Mouse (Mus musculus) embryonic facial prominence, embryonic 12.5 days (tissue): ENCODE results near the gene Gm45261. TPM values are rescaled to one million over a fixed set of nuclear protein-coding genes. Genes with fewer than 3 reads are reported as not detected.

Source experiments
- ATAC-seq: fragments of 200-750 bp; cut with Nextera tagmentation; 2 replicates; pipeline ENCODE4 v1.8.0; 2017; ENCODE audit not compliant: insufficient number of reproducible peaks, insufficient read depth, low FRiP score, low TSS enrichment
- H3K27ac ChIP-seq: fragments of 300-500 bp; sonication (generic); 2 replicates; pipeline ENCODE4 v1.5.1; 2016; ENCODE audit warnings: mild to moderate bottlenecking
- H3K27me3 ChIP-seq: fragments of 300-500 bp; sonication (generic); 2 replicates; pipeline ENCODE4 v1.6.1; 2016; ENCODE audit warnings: mild to moderate bottlenecking, moderate library complexity
- H3K36me3 ChIP-seq: fragments of 300-500 bp; sonication (generic); 2 replicates; pipeline ENCODE4 v1.6.1; 2016; ENCODE audit warnings: mild to moderate bottlenecking
- H3K4me1 ChIP-seq: fragments of 300-500 bp; sonication (generic); 2 replicates; pipeline ENCODE4 v1.6.1; 2016
- H3K4me2 ChIP-seq: fragments of 300-500 bp; sonication (generic); replicated peaks from 2 replicates; pipeline ENCODE4 v1.6.1; 2016; ENCODE audit warnings: mild to moderate bottlenecking, moderate library complexity
- H3K4me3 ChIP-seq: fragments of 300-500 bp; sonication (generic); 2 replicates; pipeline ENCODE4 v1.5.1; 2016; ENCODE audit warnings: mild to moderate bottlenecking
- H3K9ac ChIP-seq: fragments of 300-500 bp; sonication (generic); 2 replicates; pipeline ENCODE4 v1.6.1; 2016; ENCODE audit warnings: mild to moderate bottlenecking, moderate library complexity
- H3K9me3 ChIP-seq: fragments of 300-500 bp; sonication (generic); 2 replicates; pipeline ENCODE4 v1.6.1; 2016; ENCODE audit warnings: mild to moderate bottlenecking, moderate library complexity
- WGBS: fragments of 180-500 bp; shearing (Covaris S2); methylation state at CpG from one replicate; pipeline ENCODE4 v1.1.7; 2016; 5-methylcytosine and 5-hydroxymethylcytosine counted together
- polyA plus RNA-seq: library from polyadenylated mRNA; unstranded; fragments of >200 nt; fragmentation: Nextera tagmentation; extraction: Ambion mirVana; gene quantifications from 2 replicates; pipeline ENCODE4 v1.2.1, GENCODE M21; 2016

Gm45261 gene
- polyA plus RNA-seq = not detected in 2 replicates

DNA sequence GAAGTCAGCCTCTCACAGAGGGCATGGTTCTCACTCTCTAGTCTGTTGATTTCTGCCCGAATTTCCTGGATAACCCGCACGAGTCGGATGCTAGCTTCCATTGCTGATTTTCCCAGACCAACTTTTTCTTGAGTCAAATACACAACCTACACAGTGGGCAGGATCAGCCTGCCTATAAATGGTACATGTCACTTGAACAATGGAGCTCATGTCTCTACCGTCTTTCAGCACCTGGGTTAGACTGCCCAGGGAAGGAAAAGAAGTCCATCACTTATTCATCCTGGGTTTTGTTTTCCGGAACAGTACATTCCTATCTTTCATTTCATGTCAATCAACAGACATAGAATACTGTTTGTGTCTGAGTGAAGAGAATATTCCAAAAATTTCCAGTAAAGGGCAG lies at the start of gene Gm45261:
TSS of gene Gm45261 (minus strand) at position 101 of the 400 bp plus-strand sequence.
- Histone ChIP-seq H3K9me3 (no peaks in the 10 kb centered on the region), H3K9ac (no peak within 1 kb of the TSS), H3K4me1 (no peaks in the 10 kb centered on the region), H3K27ac (no peak within 1 kb of the TSS), H3K4me2 (no peak within 1 kb of the TSS), H3K27me3 (0 out of 2 replicates have a peak, but pooled peaks cover 3% of the 10 kb centered on the region), H3K36me3 (no peaks in the 10 kb centered on the region), H3K4me3 (no peak within 1 kb of the TSS)
- ATAC-seq = no peak
- WGBS = 80% methylated on average over 6 of the region's 6 CpGs

DNA sequence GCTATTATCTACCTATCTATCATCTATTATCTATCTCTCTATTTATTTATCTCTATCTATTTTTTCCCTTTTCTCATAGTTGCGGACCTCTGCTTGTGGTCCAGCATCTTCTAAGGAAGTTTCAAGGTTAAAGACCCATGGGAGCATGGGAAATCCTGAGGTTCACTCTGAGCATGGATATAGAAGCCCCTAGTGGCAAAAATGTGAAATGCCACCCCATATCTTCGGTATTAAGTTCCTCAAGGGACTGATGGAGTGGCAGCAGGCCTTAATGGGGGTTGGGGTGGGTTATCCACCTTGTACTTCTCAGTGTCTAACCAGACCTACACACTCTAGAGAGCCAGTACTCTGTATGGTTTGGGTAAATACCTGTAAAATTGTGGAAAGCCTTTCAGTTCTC lies 43.5 kb upstream of the Gm45261 start:
- Histone ChIP-seq H3K36me3 (no peaks in the 10 kb centered on the region), H3K4me1 (no peaks in the 10 kb centered on the region), H3K27ac (no peak overlapping the region), H3K27me3 (no peaks in the 10 kb centered on the region), H3K4me2 (no peak overlapping the region), H3K9me3 (no peaks in the 10 kb centered on the region), H3K4me3 (no peak overlapping the region), H3K9ac (no peak overlapping the region)
- ATAC-seq = no peak
- WGBS = 86% methylated on average over 2 of the region's 2 CpGs

DNA sequence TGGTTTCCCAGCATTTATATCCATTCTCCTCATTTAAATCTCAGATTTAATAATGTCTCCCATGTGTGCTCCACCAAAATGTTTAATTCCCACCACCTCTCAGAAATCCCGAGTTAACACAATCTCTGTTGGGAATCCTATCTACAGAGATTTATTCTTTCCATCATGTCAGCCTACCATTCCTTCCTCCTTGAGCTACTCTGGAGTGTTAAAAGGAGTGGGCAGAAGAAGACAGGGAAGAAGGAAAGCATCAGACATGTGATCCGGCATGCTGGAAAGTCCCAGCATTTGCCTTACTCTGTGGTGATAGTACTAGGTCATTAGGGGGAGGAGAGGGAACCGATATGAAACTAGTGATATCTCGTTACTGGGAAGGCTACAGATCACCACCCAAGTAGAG lies 42.8 kb upstream of the Gm45261 start:
- no peaks in the 10 kb centered on the region for H3K9me3 ChIP-seq
- no peak overlapping the region for H3K9ac ChIP-seq
- H3K4me2 ChIP-seq = no peak overlapping the region
- no peak overlapping the region for H3K4me3 ChIP-seq
- no peak overlapping the region for H3K27ac ChIP-seq
- H3K27me3 ChIP-seq = no peaks in the 10 kb centered on the region
- no peak for ATAC-seq
- H3K36me3 ChIP-seq = no peaks in the 10 kb centered on the region
- WGBS = 90% methylated on average over 4 of the region's 4 CpGs
- H3K4me1 ChIP-seq = no peaks in the 10 kb centered on the region

DNA sequence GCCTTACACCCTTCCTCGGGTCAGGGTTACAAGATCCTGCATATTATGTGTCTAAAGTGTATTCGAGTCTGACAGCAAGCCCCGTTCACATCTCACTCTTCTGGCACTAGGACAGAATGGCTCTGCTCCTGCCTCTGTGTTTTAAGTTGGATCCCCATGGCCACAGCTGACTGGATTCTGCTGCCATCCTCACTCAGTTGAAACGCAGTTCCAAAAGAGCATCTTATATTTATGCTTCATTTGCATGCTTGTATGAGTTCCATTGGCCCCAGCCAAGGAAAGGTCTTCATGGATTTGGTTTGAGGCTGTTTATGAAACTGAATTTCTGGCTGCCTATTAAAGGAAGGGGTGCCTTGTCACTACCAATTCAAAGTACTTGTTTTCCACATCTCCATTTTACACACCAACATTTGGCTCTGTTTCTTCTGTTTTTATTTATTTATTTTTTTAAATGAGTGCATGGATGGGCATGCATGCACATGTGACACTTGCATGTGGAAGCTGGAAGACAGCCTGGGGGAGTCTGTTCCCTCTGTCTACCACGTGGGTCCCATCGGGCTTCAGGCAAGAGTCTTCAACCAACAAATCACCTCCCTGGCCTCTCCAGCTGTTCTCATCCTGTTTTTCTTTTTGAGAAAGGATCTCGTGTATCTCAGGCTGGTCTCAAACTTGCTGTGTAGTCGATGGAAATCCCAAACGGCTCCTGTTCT lies 41.4 kb upstream of the Gm45261 start:
- no peak for ATAC-seq
- H3K4me2 ChIP-seq = no peak overlapping the region
- H3K4me3 ChIP-seq = no peak overlapping the region
- no peaks in the 10 kb centered on the region for H3K9me3 ChIP-seq
- H3K4me1 ChIP-seq = no peaks in the 10 kb centered on the region
- no peaks in the 10 kb centered on the region for H3K36me3 ChIP-seq
- 76% methylated on average over 9 of the region's 9 CpGs for WGBS
- no peak overlapping the region for H3K27ac ChIP-seq
- H3K27me3 ChIP-seq = no peaks in the 10 kb centered on the region
- H3K9ac ChIP-seq = no peak overlapping the region

DNA sequence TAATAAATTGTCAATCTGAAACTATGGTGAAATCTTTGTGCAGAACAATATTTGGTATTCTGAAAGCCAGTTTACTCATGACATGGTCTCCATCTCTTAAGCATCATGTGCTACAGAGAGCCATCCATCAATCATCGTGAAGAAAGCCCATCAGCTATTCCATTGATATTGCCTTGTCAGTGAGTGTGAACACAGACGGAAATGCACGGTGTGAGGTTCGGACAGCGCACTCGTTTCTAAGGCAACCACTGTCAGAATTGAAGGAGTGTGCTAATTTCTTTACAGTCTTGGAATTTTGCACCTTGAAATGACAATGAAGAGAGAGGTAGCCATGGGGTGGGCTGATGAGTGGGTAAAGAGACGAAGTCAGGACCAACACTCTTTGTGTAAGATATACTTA lies 38.0 kb upstream of the Gm45261 start:
- Histone ChIP-seq H3K9ac (no peak overlapping the region), H3K9me3 (no peaks in the 10 kb centered on the region), H3K27ac (no peak overlapping the region), H3K36me3 (no peaks in the 10 kb centered on the region), H3K4me2 (no peak overlapping the region), H3K4me1 (no peaks in the 10 kb centered on the region), H3K4me3 (no peak overlapping the region), H3K27me3 (no peaks in the 10 kb centered on the region)
- no peak for ATAC-seq
- WGBS = 81% methylated on average over 7 of the region's 7 CpGs

DNA sequence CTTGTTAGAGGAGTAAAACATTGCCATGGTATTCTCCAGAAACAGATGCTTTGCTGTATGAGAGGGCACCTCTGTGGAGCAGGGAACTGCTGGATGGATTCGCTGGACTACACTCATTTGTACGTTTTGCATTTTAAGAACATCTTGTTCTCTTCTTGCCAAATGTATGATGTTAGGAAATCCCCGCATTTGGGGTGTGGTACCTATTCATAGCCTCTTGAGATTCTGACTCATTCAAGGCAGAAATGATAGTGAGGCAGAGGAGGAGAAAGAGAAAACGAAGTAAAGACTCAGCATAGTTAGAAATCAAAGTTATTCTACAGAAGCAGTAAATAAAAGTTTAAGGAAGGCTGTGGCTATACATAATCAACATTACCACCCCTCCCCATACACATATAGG lies 35.1 kb upstream of the Gm45261 start:
- WGBS = 86% methylated on average over 4 of the region's 4 CpGs
- Histone ChIP-seq H3K27ac (no peak overlapping the region), H3K9me3 (no peaks in the 10 kb centered on the region), H3K4me3 (no peak overlapping the region), H3K4me1 (no peaks in the 10 kb centered on the region), H3K4me2 (no peak overlapping the region), H3K36me3 (no peaks in the 10 kb centered on the region), H3K27me3 (no peaks in the 10 kb centered on the region), H3K9ac (no peak overlapping the region)
- no peak for ATAC-seq

DNA sequence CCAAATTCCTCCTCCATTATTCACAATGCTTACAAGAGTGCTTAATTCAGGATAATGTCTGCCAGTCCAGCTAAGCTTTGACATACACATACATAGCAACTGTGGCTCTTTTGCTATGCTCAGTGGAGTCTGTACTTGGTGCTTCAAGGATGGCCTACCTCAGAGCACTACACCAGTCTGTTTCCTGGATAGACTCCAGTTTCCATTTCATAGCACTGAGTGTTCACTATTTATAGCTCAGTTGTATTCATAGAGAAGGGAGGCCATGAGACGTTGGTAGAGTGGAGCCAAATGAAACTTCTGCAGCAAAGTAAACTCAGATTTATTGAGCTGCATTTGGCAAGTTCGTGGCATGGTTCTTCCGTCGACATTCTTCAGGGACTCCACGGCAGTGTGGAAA lies 22.2 kb upstream of the Gm45261 start:
- H3K27ac ChIP-seq = no peak overlapping the region
- no peaks in the 10 kb centered on the region for H3K4me1 ChIP-seq
- no peaks in the 10 kb centered on the region for H3K9me3 ChIP-seq
- H3K27me3 ChIP-seq = no peaks in the 10 kb centered on the region
- H3K4me2 ChIP-seq = no peak overlapping the region
- 87% methylated on average over 5 of the region's 5 CpGs for WGBS
- H3K9ac ChIP-seq = no peak overlapping the region
- ATAC-seq = no peak
- H3K36me3 ChIP-seq = no peaks in the 10 kb centered on the region
- no peak overlapping the region for H3K4me3 ChIP-seq

DNA sequence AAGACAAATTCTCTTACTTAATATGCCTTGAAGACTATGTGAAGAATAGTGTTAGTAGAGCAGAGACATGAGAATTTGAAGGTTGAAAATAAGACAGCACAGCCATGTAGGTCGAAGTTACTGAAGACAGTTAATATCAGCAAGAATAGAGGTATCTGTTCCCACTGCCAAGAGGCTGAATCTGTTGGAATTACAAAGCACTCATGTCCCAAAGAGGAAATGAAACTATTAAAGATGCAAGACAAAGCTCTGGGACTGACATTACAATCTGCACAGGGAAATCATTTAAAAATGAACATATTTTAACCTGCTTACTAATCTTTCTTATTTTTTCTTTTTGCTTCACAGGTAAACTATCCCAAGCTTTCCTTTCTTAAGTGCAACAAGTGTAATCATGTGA lies 13.7 kb upstream of the Gm45261 start:
- H3K4me3 ChIP-seq = no peak overlapping the region
- H3K27me3 ChIP-seq = no peaks in the 10 kb centered on the region
- no peak overlapping the region for H3K4me2 ChIP-seq
- no peaks in the 10 kb centered on the region for H3K9me3 ChIP-seq
- 73% methylated on average over 1 of the region's 1 CpGs for WGBS
- H3K36me3 ChIP-seq = no peaks in the 10 kb centered on the region
- H3K27ac ChIP-seq = no peak overlapping the region
- ATAC-seq = no peak
- H3K9ac ChIP-seq = no peak overlapping the region
- no peaks in the 10 kb centered on the region for H3K4me1 ChIP-seq

DNA sequence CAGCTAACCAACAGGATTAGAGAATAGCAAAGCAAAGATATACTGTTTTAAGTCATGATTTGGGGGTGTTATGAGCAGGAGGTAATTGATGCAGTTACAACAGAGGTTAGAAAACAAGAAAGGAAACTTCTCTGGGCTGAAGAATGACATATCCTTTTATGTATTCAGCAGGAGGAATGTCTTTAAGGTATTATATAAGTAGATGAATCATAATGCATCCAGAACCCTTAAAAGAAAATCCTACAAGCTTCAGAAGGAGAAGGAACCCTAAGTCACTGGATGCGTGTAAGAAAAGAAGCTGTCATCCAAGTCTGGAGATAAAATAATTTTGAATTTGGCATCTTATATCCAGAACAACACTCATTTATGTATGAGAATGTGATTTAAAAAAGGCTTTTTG lies 11.1 kb upstream of the Gm45261 start:
- H3K9me3 ChIP-seq = no peaks in the 10 kb centered on the region
- no peaks in the 10 kb centered on the region for H3K36me3 ChIP-seq
- H3K4me2 ChIP-seq = no peak overlapping the region
- no peaks in the 10 kb centered on the region for H3K27me3 ChIP-seq
- no peak for ATAC-seq
- H3K4me3 ChIP-seq = no peak overlapping the region
- H3K4me1 ChIP-seq = no peaks in the 10 kb centered on the region
- H3K9ac ChIP-seq = no peak overlapping the region
- WGBS = 89% methylated on average over 1 of the region's 1 CpGs
- H3K27ac ChIP-seq = no peak overlapping the region

DNA sequence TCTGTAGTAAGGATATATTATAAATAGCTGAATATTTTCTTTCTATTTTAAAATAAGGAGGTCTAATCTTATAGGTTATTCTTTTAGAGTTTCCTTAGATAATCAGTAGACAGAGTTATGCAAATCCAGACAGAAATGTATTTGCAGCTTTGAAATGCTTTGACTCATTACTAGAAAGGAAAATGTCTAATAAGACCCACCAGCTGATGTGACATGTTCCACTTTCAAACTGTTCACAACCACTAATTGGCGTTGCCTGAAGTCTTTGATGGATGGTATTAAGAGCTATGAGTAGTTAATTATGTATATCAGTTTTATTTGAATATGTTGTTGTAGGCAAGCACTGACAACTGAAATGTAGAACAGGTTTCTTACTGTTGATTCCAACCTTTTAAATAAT lies 1.3 kb downstream of the Gm45261 start:
- H3K36me3 ChIP-seq = no peaks in the 10 kb centered on the region
- H3K9ac ChIP-seq = no peak overlapping the region
- H3K9me3 ChIP-seq = no peaks in the 10 kb centered on the region
- H3K4me1 ChIP-seq = no peaks in the 10 kb centered on the region
- H3K27me3 ChIP-seq = no peaks in the 10 kb centered on the region
- no peak overlapping the region for H3K4me2 ChIP-seq
- WGBS = 75% methylated on average over 1 of the region's 1 CpGs
- ATAC-seq = no peak
- H3K27ac ChIP-seq = no peak overlapping the region
- H3K4me3 ChIP-seq = no peak overlapping the region

DNA sequence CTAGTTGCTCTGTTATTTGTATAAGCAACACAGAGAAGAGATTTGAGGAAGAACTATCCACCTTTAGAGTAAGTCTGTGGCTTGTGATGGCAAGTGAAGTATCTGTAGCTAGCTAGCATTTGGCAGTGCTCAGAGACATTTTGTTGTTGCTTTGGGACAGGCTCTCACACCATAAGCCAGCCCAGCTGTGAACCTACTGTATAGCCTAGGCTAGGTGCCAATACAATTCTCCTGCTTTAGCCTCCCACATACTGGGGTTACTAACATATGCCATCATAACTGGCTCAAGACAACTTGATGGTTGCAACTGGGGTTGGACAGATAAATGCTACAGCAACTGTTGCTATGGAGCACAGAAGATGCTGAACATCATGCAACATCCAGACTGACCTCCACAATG lies 1.8 kb downstream of the Gm45261 start:
- no peak for ATAC-seq
- Histone ChIP-seq H3K4me3 (no peak overlapping the region), H3K9me3 (no peaks in the 10 kb centered on the region), H3K9ac (no peak overlapping the region), H3K36me3 (no peaks in the 10 kb centered on the region), H3K27ac (no peak overlapping the region), H3K27me3 (no peaks in the 10 kb centered on the region), H3K4me1 (no peaks in the 10 kb centered on the region), H3K4me2 (no peak overlapping the region)

DNA sequence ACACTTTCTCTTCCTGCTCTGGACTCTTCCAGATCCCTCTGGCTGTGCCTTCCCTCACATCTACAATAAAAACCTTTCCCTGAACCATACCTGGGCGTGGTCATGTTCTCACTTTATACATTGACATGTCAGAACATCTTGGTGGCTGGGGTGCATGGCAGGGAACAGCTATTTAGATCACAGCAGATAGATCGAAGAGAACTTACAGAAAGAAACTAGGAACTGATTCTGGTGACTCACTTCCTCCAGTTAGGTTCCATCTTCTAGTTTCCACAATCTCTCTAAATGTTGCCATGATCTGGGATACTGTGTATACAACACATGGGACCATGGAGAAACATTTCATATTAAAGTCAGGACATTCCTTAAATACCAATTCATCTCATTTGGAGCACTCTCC lies 7.3 kb downstream of the Gm45261 start:
- Histone ChIP-seq H3K9ac (no peak overlapping the region), H3K4me1 (no peaks in the 10 kb centered on the region)
- no peak for ATAC-seq

More for the DNA sequence above, 7.3 kb downstream of the Gm45261 start:
- H3K27ac ChIP-seq = no peak overlapping the region
- WGBS = 82% methylated on average over 2 of the region's 2 CpGs
- H3K27me3 ChIP-seq = no peaks in the 10 kb centered on the region
- no peak overlapping the region for H3K4me2 ChIP-seq
- H3K36me3 ChIP-seq = no peaks in the 10 kb centered on the region
- no peaks in the 10 kb centered on the region for H3K9me3 ChIP-seq
- no peak overlapping the region for H3K4me3 ChIP-seq
